Mouse (Mus musculus): ENCODE measurements around the gene Spsb2. TPM values are rescaled to one million over a fixed set of nuclear protein-coding genes. Genes with fewer than 3 reads are reported as not detected.
A peak's percentile ranks its signal among the peaks of the same experiment; 100 is the strongest.

Gene Spsb2
- polyA plus RNA-seq, 1 experiment, result 0.81 TPM

- TF ChIP-seq GATA1 (IDR thresholded peaks at IDR 0.05; ENCODE audit: low read length) (no peak), TAL1 (IDR thresholded peaks at IDR 0.05; ENCODE audit: low read length) (no peak)
- Histone ChIP-seq H3K4me1 (ENCODE audit: control insufficient read depth) (peaks cover 59% of the 10 kb centered on the region), H3K27me3 (ENCODE audit: control insufficient read depth) (no peaks in the 10 kb centered on the region), H3K9me3 (ENCODE audit: control insufficient read depth, low read length) (no peaks in the 10 kb centered on the region), H3K36me3 (ENCODE audit: control insufficient read depth) (peaks cover 70% of the 10 kb centered on the region), H3K4me3 (replicated peaks) (peak overlapping the region; percentile 84)
These were observed 5.0 kb downstream of the Spsb2 start for GRCm38 (mm10) chr6:124813496-124813895.

- no peaks in the 10 kb centered on the region for H3K27me3 ChIP-seq (ENCODE audit: control insufficient read depth)
- TF ChIP-seq TAL1 (IDR thresholded peaks at IDR 0.05; ENCODE audit: low read length), result no peak
- TF ChIP-seq GATA1 (IDR thresholded peaks at IDR 0.05; ENCODE audit: low read length), result no peak
- H3K9me3 ChIP-seq (ENCODE audit: control insufficient read depth, low read length), result no peaks in the 10 kb centered on the region
- H3K36me3 ChIP-seq (ENCODE audit: control insufficient read depth), result peaks cover 74% of the 10 kb centered on the region
- peaks cover 55% of the 10 kb centered on the region for H3K4me1 ChIP-seq (ENCODE audit: control insufficient read depth)
- H3K4me3 ChIP-seq (replicated peaks), result peak within 1 kb of the TSS; percentile 84
These were observed 5.5 kb downstream of the Spsb2 start, which contains the start of gene Tpi1 for GRCm38 (mm10) chr6:124813933-124814332. TSS of gene Tpi1 (minus strand) at chr6:124814296.

- Histone ChIP-seq H3K27me3 (ENCODE audit: control insufficient read depth) (no peaks in the 10 kb centered on the region), H3K9me3 (ENCODE audit: control insufficient read depth, low read length) (no peaks in the 10 kb centered on the region), H3K36me3 (ENCODE audit: control insufficient read depth) (peaks cover 80% of the 10 kb centered on the region), H3K4me3 (replicated peaks) (peak overlapping the region; percentile 84), H3K4me1 (ENCODE audit: control insufficient read depth) (peaks cover 50% of the 10 kb centered on the region)
- TF ChIP-seq TAL1 (IDR thresholded peaks at IDR 0.05; ENCODE audit: low read length) (no peak), GATA1 (IDR thresholded peaks at IDR 0.05; ENCODE audit: low read length) (no peak)
These were observed 6.0 kb downstream of the Spsb2 start for GRCm38 (mm10) chr6:124814448-124814847.

GRCm38 (mm10) chr6:124814858-124815774 is 6.7 kb downstream of the Spsb2 start:
- peaks cover 43% of the 10 kb centered on the region for H3K4me1 ChIP-seq (ENCODE audit: control insufficient read depth)
- no peak for TF ChIP-seq TAL1 (IDR thresholded peaks at IDR 0.05; ENCODE audit: low read length)
- no peak for TF ChIP-seq GATA1 (IDR thresholded peaks at IDR 0.05; ENCODE audit: low read length)
- no peaks in the 10 kb centered on the region for H3K9me3 ChIP-seq (ENCODE audit: control insufficient read depth, low read length)
- H3K4me3 ChIP-seq (replicated peaks), result no peak overlapping the region
- H3K27me3 ChIP-seq (ENCODE audit: control insufficient read depth), result no peaks in the 10 kb centered on the region
- H3K36me3 ChIP-seq (ENCODE audit: control insufficient read depth), result peaks cover 81% of the 10 kb centered on the region

GRCm38 (mm10) chr6:124816611-124817010 is 8.2 kb downstream of the Spsb2 start:
- Histone ChIP-seq H3K4me1 (ENCODE audit: control insufficient read depth) (peaks cover 35% of the 10 kb centered on the region), H3K27me3 (ENCODE audit: control insufficient read depth) (no peaks in the 10 kb centered on the region), H3K4me3 (replicated peaks) (no peak overlapping the region), H3K9me3 (ENCODE audit: control insufficient read depth, low read length) (no peaks in the 10 kb centered on the region), H3K36me3 (ENCODE audit: control insufficient read depth) (peaks cover 81% of the 10 kb centered on the region)
- TF ChIP-seq TAL1 (IDR thresholded peaks at IDR 0.05; ENCODE audit: low read length) (no peak), GATA1 (IDR thresholded peaks at IDR 0.05; ENCODE audit: low read length) (no peak)

- Histone ChIP-seq H3K36me3 (ENCODE audit: control insufficient read depth) (peaks cover 81% of the 10 kb centered on the region), H3K4me3 (replicated peaks) (no peak overlapping the region)
These were observed 8.7 kb downstream of the Spsb2 start for GRCm38 (mm10) chr6:124817125-124817524.

GRCm38 (mm10) chr6:124817563-124817962 is 9.1 kb downstream of the Spsb2 start:
- no peaks in the 10 kb centered on the region for H3K27me3 ChIP-seq (ENCODE audit: control insufficient read depth)

More at GRCm38 (mm10) chr6:124817125-124817524, 8.7 kb downstream of the Spsb2 start:
- Histone ChIP-seq H3K27me3 (ENCODE audit: control insufficient read depth) (no peaks in the 10 kb centered on the region), H3K9me3 (ENCODE audit: control insufficient read depth, low read length) (no peaks in the 10 kb centered on the region), H3K4me1 (ENCODE audit: control insufficient read depth) (peaks cover 29% of the 10 kb centered on the region)
- TF ChIP-seq GATA1 (IDR thresholded peaks at IDR 0.05; ENCODE audit: low read length) (no peak), TAL1 (IDR thresholded peaks at IDR 0.05; ENCODE audit: low read length) (no peak)

GRCm38 (mm10) chr6:124817971-124818370 is 9.5 kb downstream of the Spsb2 start:
- H3K4me3 ChIP-seq (replicated peaks), result no peak overlapping the region
- H3K9me3 ChIP-seq (ENCODE audit: control insufficient read depth, low read length), result no peaks in the 10 kb centered on the region
- H3K4me1 ChIP-seq (ENCODE audit: control insufficient read depth), result peaks cover 21% of the 10 kb centered on the region
- peaks cover 82% of the 10 kb centered on the region for H3K36me3 ChIP-seq (ENCODE audit: control insufficient read depth)
- no peaks in the 10 kb centered on the region for H3K27me3 ChIP-seq (ENCODE audit: control insufficient read depth)
- no peak for TF ChIP-seq TAL1 (IDR thresholded peaks at IDR 0.05; ENCODE audit: low read length)
- TF ChIP-seq GATA1 (IDR thresholded peaks at IDR 0.05; ENCODE audit: low read length), result no peak

More at GRCm38 (mm10) chr6:124817563-124817962, 9.1 kb downstream of the Spsb2 start:
- Histone ChIP-seq H3K4me3 (replicated peaks) (no peak overlapping the region), H3K36me3 (ENCODE audit: control insufficient read depth) (peaks cover 81% of the 10 kb centered on the region), H3K9me3 (ENCODE audit: control insufficient read depth, low read length) (no peaks in the 10 kb centered on the region), H3K4me1 (ENCODE audit: control insufficient read depth) (peaks cover 25% of the 10 kb centered on the region)
- TF ChIP-seq TAL1 (IDR thresholded peaks at IDR 0.05; ENCODE audit: low read length) (no peak), GATA1 (IDR thresholded peaks at IDR 0.05; ENCODE audit: low read length) (no peak)

GRCm38 (mm10) chr6:124820891-124821290 is 12.4 kb downstream of the Spsb2 start:
- H3K4me1 ChIP-seq (ENCODE audit: control insufficient read depth), result no peaks in the 10 kb centered on the region
- no peak overlapping the region for H3K4me3 ChIP-seq (replicated peaks)
- no peaks in the 10 kb centered on the region for H3K27me3 ChIP-seq (ENCODE audit: control insufficient read depth)
- TF ChIP-seq GATA1 (IDR thresholded peaks at IDR 0.05; ENCODE audit: low read length) (no peak), TAL1 (IDR thresholded peaks at IDR 0.05; ENCODE audit: low read length) (no peak)
- H3K9me3 ChIP-seq (ENCODE audit: control insufficient read depth, low read length), result no peaks in the 10 kb centered on the region
- peaks cover 100% of the 10 kb centered on the region for H3K36me3 ChIP-seq (ENCODE audit: control insufficient read depth)
